In genomic region chr7:5021197-5021596, GRCm38 (mm10) we compare ENCODE assay signal across 9 mouse cellular contexts. TPM values are rescaled to one million over a fixed set of nuclear protein-coding genes. Genes with fewer than 3 reads are reported as not detected.
A peak's percentile ranks its signal among the peaks of the same experiment; 100 is the strongest.
DNase-seq lines count a peak whose midpoint lies in the region; ATAC-seq and TF ChIP-seq lines count a peak whose summit lies in the region.
"Had no signal": no experiment of that assay in that cellular context is flagged by ENCODE, and none has a peak within 500 bp of the region (broad histone marks: within the 10 kb centered on the region; RNA-seq: fewer than 3 reads in every experiment).

No protein-coding gene starts in this region.

- H3K4me1 ChIP-seq in heart, adult 2 months (ENCODE audit: control insufficient read depth, insufficient read depth, low read length), result peaks cover 4% of the 10 kb centered on the region; the same call in 1 of the 2 replicates
- peaks cover 0 to 31% of the 10 kb centered on the region in 2 experiments; a peak in 2 of 4 replicates for H3K4me1 ChIP-seq in CH12.LX (ENCODE audit: control insufficient read depth in 1 of 2, insufficient read depth in 2 of 2)
- H3K4me1 ChIP-seq in forebrain, embryonic 16.5 days (replicated peaks; ENCODE audit: control insufficient read depth, insufficient read depth, low read length), result peaks cover 14% of the 10 kb centered on the region
- H3K4me1 ChIP-seq in liver, embryonic 15.5 days (replicated peaks), result peaks cover 38% of the 10 kb centered on the region

- intact Hi-C loops in heart, adult 2 months (cut with DNase I), result loop anchor here (2.0 kb wide), 1 partner anchor 18 kb away; the partner anchor contains the start of gene Zfp784

- peaks cover 1% of the 10 kb centered on the region; the same call in 1 of the 2 replicates for H3K79me2 ChIP-seq in heart, adult 2 months (replicated peaks; ENCODE audit: control insufficient read depth, insufficient read depth, low read length)
- H3K79me2 ChIP-seq in CH12.LX (replicated peaks; ENCODE audit: control insufficient read depth, extremely low read depth, insufficient read depth, poor library complexity, severe bottlenecking), result peaks cover 33% of the 10 kb centered on the region

- 39% methylated on average over 5 of the region's 5 CpGs for WGBS in heart, adult 2 months
- 50% methylated on average over 5 of the region's 5 CpGs for WGBS in forebrain, embryonic 16.5 days
- WGBS in liver, embryonic 15.5 days (ENCODE audit: insufficient replicate concordance), result 43% methylated on average over 5 of the region's 5 CpGs

- dilution Hi-C loops in CH12.LX (cut with MboI; ENCODE audit: extremely low pct_ligation_motif_present, extremely low pct_unique_long_range_greater_than_20kb, low sequenced_read_pairs), result no loop called here

- no peak for TF ChIP-seq EP300 in heart, adult 2 months (IDR thresholded peaks at IDR 0.05; ENCODE audit: insufficient read depth, low read depth, low read length)
- no peak for TF ChIP-seq EP300 in CH12.LX (IDR thresholded peaks at IDR 0.05; ENCODE audit: low read length)

- no peak for TF ChIP-seq POLR2A in heart, adult 2 months (IDR thresholded peaks at IDR 0.05; ENCODE audit: insufficient read depth, low read depth, low read length)
- TF ChIP-seq POLR2A in CH12.LX (IDR thresholded peaks at IDR 0.05; ENCODE audit: low read depth, low read length), result no peak

- DNase-seq in heart, adult 2 months, result no peak
- no peak for DNase-seq in heart, adult 18-20 months
- no peak for DNase-seq in CH12.LX (ENCODE audit: extremely low read depth)
- no peak for DNase-seq in frontal cortex, postnatal 36 days (ENCODE audit: low spot score in 2 of 2)
- DNase-seq in layer of hippocampus, adult 9-10 months (ENCODE audit: low spot score), result no peak
- DNase-seq in ovary, postnatal 36 days (ENCODE audit: low spot score), result no peak

- peaks cover 6% of the 10 kb centered on the region for H3K9me3 ChIP-seq in CH12.LX (replicated peaks; ENCODE audit: low read length)
- no peaks in the 10 kb centered on the region for H3K9me3 ChIP-seq in forebrain, embryonic 16.5 days (ENCODE audit: control insufficient read depth, low read length)
- no peaks in the 10 kb centered on the region for H3K9me3 ChIP-seq in liver, embryonic 15.5 days (replicated peaks)

- peak overlapping the region; percentile 98 for H3K27ac ChIP-seq in heart, adult 2 months
- no peak overlapping the region for H3K27ac ChIP-seq in CH12.LX (ENCODE audit: insufficient read depth, low read depth)
- no peak overlapping the region for H3K27ac ChIP-seq in forebrain, embryonic 16.5 days (ENCODE audit: low read length)
- H3K27ac ChIP-seq in liver, embryonic 15.5 days (replicated peaks), result peak overlapping the region; percentile 94

- peak overlapping the region; percentile 83 for H3K4me2 ChIP-seq in CH12.LX (ENCODE audit: insufficient read depth, low read depth, poor library complexity, severe bottlenecking)
- peak overlapping the region; percentile 57 for H3K4me2 ChIP-seq in forebrain, embryonic 16.5 days (ENCODE audit: low read length)
- peak overlapping the region; percentile 78 for H3K4me2 ChIP-seq in liver, embryonic 15.5 days

- no peak for TF ChIP-seq RAD21 in CH12.LX (IDR thresholded peaks at IDR 0.05; ENCODE audit: low read depth, low read length)

- no peaks in the 10 kb centered on the region for H3K27me3 ChIP-seq in heart, adult 2 months (ENCODE audit: control insufficient read depth, insufficient read depth, low read length)
- no peaks in the 10 kb centered on the region for H3K27me3 ChIP-seq in CH12.LX (replicated peaks)
- H3K27me3 ChIP-seq in forebrain, embryonic 16.5 days (replicated peaks; ENCODE audit: control insufficient read depth, insufficient read depth, low read length), result no peaks in the 10 kb centered on the region
- H3K27me3 ChIP-seq in liver, embryonic 15.5 days, result no peaks in the 10 kb centered on the region

- ATAC-seq in forebrain, embryonic 16.5 days, result no peak
- no peak for ATAC-seq in liver, embryonic 15.5 days (ENCODE audit: insufficient read depth)

- H3K36me3 ChIP-seq in heart, adult 2 months (ENCODE audit: control insufficient read depth, insufficient read depth, low read length), result no peaks in the 10 kb centered on the region
- H3K36me3 ChIP-seq in CH12.LX (replicated peaks in 1 of 2; ENCODE audit: control insufficient read depth in 1 of 2, insufficient read depth in 1 of 2, low read length in 1 of 2), result peaks cover 39 to 62% of the 10 kb centered on the region in 2 experiments
- no peaks in the 10 kb centered on the region for H3K36me3 ChIP-seq in forebrain, embryonic 16.5 days (ENCODE audit: control insufficient read depth, insufficient read depth)
- peaks cover 46% of the 10 kb centered on the region for H3K36me3 ChIP-seq in liver, embryonic 15.5 days (replicated peaks)

- no peak overlapping the region; the same call in 1 of the 2 replicates for H3K9ac ChIP-seq in heart, adult 2 months (ENCODE audit: low read depth, low read length)
- peak overlapping the region; percentile 98 for H3K9ac ChIP-seq in CH12.LX (ENCODE audit: insufficient read depth, low read depth)
- H3K9ac ChIP-seq in forebrain, embryonic 16.5 days (replicated peaks; ENCODE audit: low read depth, low read length), result peak overlapping the region; percentile 96
- peak overlapping the region; percentile 94 for H3K9ac ChIP-seq in liver, embryonic 15.5 days

- in situ Hi-C loops in CH12.LX (cut with MboI; ENCODE audit: low pct_ligation_motif_present, low pct_unique_long_range_greater_than_20kb, low sequenced_read_pairs), result no loop called here

- no peak for TF ChIP-seq CTCF in heart, adult 2 months (IDR thresholded peaks at IDR 0.05)
- TF ChIP-seq CTCF in CH12.LX (conservative IDR thresholded peaks at IDR 0.05 in 1 of 2, IDR thresholded peaks at IDR 0.05 in 1 of 2; ENCODE audit: low read depth in 2 of 2, low read length in 2 of 2), result no peak

- peak overlapping the region; percentile 87 for H3K4me3 ChIP-seq in heart, adult 2 months
- H3K4me3 ChIP-seq in CH12.LX (replicated peaks in 1 of 3; ENCODE audit: low read depth in 2 of 3, low read length in 2 of 3, poor library complexity in 1 of 3), result peak overlapping the region; percentile 81 to 82 (median 81)
- peak overlapping the region; percentile 79 for H3K4me3 ChIP-seq in forebrain, embryonic 16.5 days (replicated peaks; ENCODE audit: low read length)
- peak overlapping the region; percentile 81 for H3K4me3 ChIP-seq in liver, embryonic 15.5 days (replicated peaks)

TF ChIP-seq in CH12.LX, 34 proteins besides CTCF, POLR2A, EP300 and RAD21:
- no peak for TF ChIP-seq JUND (conservative IDR thresholded peaks at IDR 0.05; ENCODE audit: low read depth, low read length)
- TF ChIP-seq CHD1 (IDR thresholded peaks at IDR 0.05; ENCODE audit: low read depth, low read length), result no peak
- no peak for TF ChIP-seq ZKSCAN1 (IDR thresholded peaks at IDR 0.05; ENCODE audit: borderline replicate concordance, low read depth, low read length)
- no peak for TF ChIP-seq USF1 (IDR thresholded peaks at IDR 0.05; ENCODE audit: low read depth, low read length)
TF ChIP-seq in CH12.LX: peak in this region for 0.

RNA-seq across cellular contexts. Expression of gene Ccdc106, which starts 0.8 kb away (rescaled TPM):
- total RNA-seq in heart, adult 2 months (2021), result under 1 TPM in 1 of 2 experiments, not detected in 1; 0.25 TPM
- 0.53 TPM in 1 of 2 replicates, not detected in the other for polyA plus RNA-seq in heart, adult 2 months (2012; rRNA removed)
- total RNA-seq in heart, adult 18-20 months (2021), result under 1 TPM in 1 of 2 experiments, not detected in 1; 0.20 TPM
- total RNA-seq in CH12.LX (2012; rRNA removed), result 0.46 and 0.81 TPM in 2 replicates
- total RNA-seq in CH12.LX (2014; rRNA removed), result 0.30 and 0.52 TPM in 2 replicates
- polyA plus RNA-seq in CH12.LX (2012; ENCODE audit: insufficient read length, low read depth), result not detected in 2 replicates
- polyA plus RNA-seq in forebrain, embryonic 16.5 days (2015; fragmentation: Nextera tagmentation; extraction: Ambion mirVana), result 50.5 and 59.1 TPM in 2 replicates
- 0.28 and 0.40 TPM in 2 replicates for polyA plus RNA-seq in liver, embryonic 15.5 days (2015; fragmentation: Nextera tagmentation; extraction: Ambion mirVana)

RNA-seq across cellular contexts. Expression of gene Zfp865, which starts 1.0 kb away (rescaled TPM):
- total RNA-seq in heart, adult 2 months (2021), result 10 to 100 TPM; 13.8 to 13.9 TPM
- polyA plus RNA-seq in heart, adult 2 months (2012; rRNA removed), result 13.5 and 16.9 TPM in 2 replicates
- 10 to 100 TPM; 11.5 to 14.0 TPM for total RNA-seq in heart, adult 18-20 months (2021)
- total RNA-seq in CH12.LX (2012; rRNA removed) (10.9 and 12.3 TPM in 2 replicates), CH12.LX (2014; rRNA removed) (3.7 and 4.0 TPM in 2 replicates)
- 18.3 and 21.0 TPM in 2 replicates for polyA plus RNA-seq in CH12.LX (2012; ENCODE audit: insufficient read length, low read depth)
- 5.9 and 6.5 TPM in 2 replicates for polyA plus RNA-seq in forebrain, embryonic 16.5 days (2015; fragmentation: Nextera tagmentation; extraction: Ambion mirVana)
- 1.3 and 1.5 TPM in 2 replicates for polyA plus RNA-seq in liver, embryonic 15.5 days (2015; fragmentation: Nextera tagmentation; extraction: Ambion mirVana)

RNA-seq across cellular contexts. Expression of gene Gm44973, which starts 5.9 kb away (rescaled TPM):
- total RNA-seq in heart, adult 2 months (2021), result not detected
- polyA plus RNA-seq in heart, adult 2 months (2012; rRNA removed), result not detected in 2 replicates
- total RNA-seq in heart, adult 18-20 months (2021), result not detected
- total RNA-seq in CH12.LX (2012; rRNA removed) (not detected in 2 replicates), CH12.LX (2014; rRNA removed) (1.3 and 2.1 TPM in 2 replicates)
- polyA plus RNA-seq in CH12.LX (2012; ENCODE audit: insufficient read length, low read depth), result 5.2 and 6.3 TPM in 2 replicates
- polyA plus RNA-seq in forebrain, embryonic 16.5 days (2015; fragmentation: Nextera tagmentation; extraction: Ambion mirVana), result 0.91 TPM in 1 of 2 replicates, not detected in the other
- polyA plus RNA-seq in liver, embryonic 15.5 days (2015; fragmentation: Nextera tagmentation; extraction: Ambion mirVana), result 0.53 and 1.2 TPM in 2 replicates
- total RNA-seq: common myeloid progenitor, adult 5-6 weeks had no signal

RNA-seq across cellular contexts. Expression of gene Fiz1, which starts 6.7 kb away (rescaled TPM):
- total RNA-seq in heart, adult 2 months (2021), result 10 to 100 TPM; 17.9 to 20.4 TPM
- 18.2 and 20.4 TPM in 2 replicates for polyA plus RNA-seq in heart, adult 2 months (2012; rRNA removed)
- total RNA-seq in heart, adult 18-20 months (2021), result 10 to 100 TPM; 16.2 to 17.0 TPM
- total RNA-seq in CH12.LX (2012; rRNA removed) (23.7 and 24.3 TPM in 2 replicates), CH12.LX (2014; rRNA removed) (13.5 and 18.4 TPM in 2 replicates)
- 37.1 and 40.8 TPM in 2 replicates for polyA plus RNA-seq in CH12.LX (2012; ENCODE audit: insufficient read length, low read depth)
- polyA plus RNA-seq in forebrain, embryonic 16.5 days (2015; fragmentation: Nextera tagmentation; extraction: Ambion mirVana), result 43.7 and 46.1 TPM in 2 replicates
- 15.6 and 17.9 TPM in 2 replicates for polyA plus RNA-seq in liver, embryonic 15.5 days (2015; fragmentation: Nextera tagmentation; extraction: Ambion mirVana)

RNA-seq across cellular contexts. Expression of gene Zfp524, which starts 7.0 kb away (rescaled TPM):
- 1 to 10 TPM; 8.7 to 9.2 TPM for total RNA-seq in heart, adult 2 months (2021)
- 14.7 and 17.7 TPM in 2 replicates for polyA plus RNA-seq in heart, adult 2 months (2012; rRNA removed)
- total RNA-seq in heart, adult 18-20 months (2021), result 10 to 100 TPM in 1 of 2 experiments, 1 to 10 TPM in 1; 9.2 to 11.8 TPM
- 7.9 and 8.4 TPM in 2 replicates for total RNA-seq in CH12.LX (2012; rRNA removed)
- total RNA-seq in CH12.LX (2014; rRNA removed), result 3.1 and 4.4 TPM in 2 replicates
- 2.3 and 2.8 TPM in 2 replicates for polyA plus RNA-seq in CH12.LX (2012; ENCODE audit: insufficient read length, low read depth)
- polyA plus RNA-seq in forebrain, embryonic 16.5 days (2015; fragmentation: Nextera tagmentation; extraction: Ambion mirVana), result 10.3 and 11.3 TPM in 2 replicates
- 9.3 and 10.0 TPM in 2 replicates for polyA plus RNA-seq in liver, embryonic 15.5 days (2015; fragmentation: Nextera tagmentation; extraction: Ambion mirVana)

Comparison
In these comparisons a context has a peak if more than half of its experiments do, and no peak if none do; other contexts are left out.
1. H3K27ac ChIP-seq: peak in heart, adult 2 months (single experiment) and liver, embryonic 15.5 days (single experiment); none in CH12.LX (single experiment) and forebrain, embryonic 16.5 days (single experiment).
2. RNA of gene Ccdc106, which starts 0.8 kb away (polyA plus RNA-seq): 50.5 to 59.1 TPM in forebrain, embryonic 16.5 days; 0.53 TPM in heart, adult 2 months, 0.28 to 0.40 TPM in liver, embryonic 15.5 days and not detected in CH12.LX; every median in the first group is over 10 times any median in the second.
3. Peak in every context shown above with its lines, with median percentiles within 50 percentile points of each other: H3K4me3 ChIP-seq and H3K4me2 ChIP-seq.